Mouse (Mus musculus): ENCODE measurements around the gene Nudt14. TPM values are rescaled to one million over a fixed set of nuclear protein-coding genes. Genes with fewer than 3 reads are reported as not detected.
A peak's percentile ranks its signal among the peaks of the same experiment; 100 is the strongest.

Nudt14 gene
- polyA plus RNA-seq (2016; fragmentation: Nextera tagmentation; extraction: Ambion mirVana) = 51.5 and 65.9 TPM in 2 replicates

DNA sequence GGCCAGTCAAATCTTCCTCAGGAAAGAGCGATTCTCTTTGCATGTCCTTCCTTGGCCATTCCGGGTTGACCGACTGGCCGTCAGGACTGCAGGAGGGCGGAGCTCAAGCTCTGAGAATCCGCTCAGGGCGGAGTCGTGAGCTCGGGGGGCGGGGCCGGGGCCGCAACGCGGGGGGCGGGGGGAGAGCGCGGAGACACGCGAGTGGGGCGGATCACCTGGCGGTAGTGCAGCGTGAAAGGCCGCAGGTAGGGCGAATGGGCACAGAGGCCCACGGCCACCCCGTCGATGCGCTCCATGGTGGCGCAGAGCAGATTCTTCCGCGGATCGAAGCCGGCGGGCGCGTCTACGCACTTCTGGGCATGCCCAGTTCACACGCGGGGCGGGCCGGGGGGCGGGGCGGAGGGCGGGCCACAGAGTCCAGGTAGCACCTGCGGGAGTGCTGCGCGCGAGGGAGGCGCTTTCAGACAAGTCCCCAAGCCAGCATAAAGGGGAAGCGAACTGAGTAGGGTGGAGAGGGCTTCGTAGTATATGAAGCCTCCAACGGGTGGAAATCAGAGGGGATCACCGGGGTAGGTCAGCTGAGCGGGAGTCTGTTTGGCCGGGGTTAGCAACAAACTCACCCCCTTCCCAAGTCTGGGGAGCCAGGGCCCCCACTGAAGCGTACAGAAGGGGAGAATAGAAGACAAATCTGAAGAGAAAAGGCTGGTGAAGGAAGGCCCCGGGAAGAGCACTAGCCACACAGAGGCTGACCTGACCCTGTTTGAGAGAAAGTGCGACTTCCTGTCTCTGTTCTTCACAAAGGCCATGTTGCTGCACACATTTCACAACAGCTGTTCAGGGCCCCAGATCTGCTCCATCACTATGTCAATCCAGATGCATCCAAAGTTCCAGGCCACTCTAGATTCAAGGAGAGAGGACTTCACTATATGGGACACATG is at the start of gene Nudt14:
Gene Nudt14 (minus strand): TSS at position 349 of the 938 bp plus-strand sequence.
- H3K27me3 ChIP-seq = no peaks in the 10 kb centered on the region
- peak within 1 kb of the TSS; percentile 71 for H3K4me3 ChIP-seq
- peak within 1 kb of the TSS; percentile 36; the same call in 1 of the 2 replicates for H3K27ac ChIP-seq
- H3K36me3 ChIP-seq = no peaks in the 10 kb centered on the region
- ATAC-seq (ENCODE audit: low FRiP score) = peak; percentile 75
- peaks cover 44% of the 10 kb centered on the region for H3K4me1 ChIP-seq
- peak within 1 kb of the TSS; percentile 69 for H3K9ac ChIP-seq
- WGBS = 3% methylated on average over 47 of the region's 58 CpGs
- H3K9me3 ChIP-seq (replicated peaks) = no peaks in the 10 kb centered on the region
- peak within 1 kb of the TSS; percentile 56 for H3K4me2 ChIP-seq (replicated peaks)

GRCm38 (mm10) chr12:112991444-112991843 is 49.5 kb upstream of the Nudt14 start:
- Histone ChIP-seq H3K36me3 (peaks cover 43% of the 10 kb centered on the region), H3K4me3 (no peak overlapping the region), H3K9ac (no peak overlapping the region), H3K27ac (no peak overlapping the region), H3K4me1 (no peaks in the 10 kb centered on the region), H3K9me3 (replicated peaks) (no peaks in the 10 kb centered on the region), H3K27me3 (no peaks in the 10 kb centered on the region), H3K4me2 (replicated peaks) (no peak overlapping the region)
- no peak for ATAC-seq (ENCODE audit: low FRiP score)
- WGBS = 88% methylated on average over 2 of the region's 2 CpGs

DNA sequence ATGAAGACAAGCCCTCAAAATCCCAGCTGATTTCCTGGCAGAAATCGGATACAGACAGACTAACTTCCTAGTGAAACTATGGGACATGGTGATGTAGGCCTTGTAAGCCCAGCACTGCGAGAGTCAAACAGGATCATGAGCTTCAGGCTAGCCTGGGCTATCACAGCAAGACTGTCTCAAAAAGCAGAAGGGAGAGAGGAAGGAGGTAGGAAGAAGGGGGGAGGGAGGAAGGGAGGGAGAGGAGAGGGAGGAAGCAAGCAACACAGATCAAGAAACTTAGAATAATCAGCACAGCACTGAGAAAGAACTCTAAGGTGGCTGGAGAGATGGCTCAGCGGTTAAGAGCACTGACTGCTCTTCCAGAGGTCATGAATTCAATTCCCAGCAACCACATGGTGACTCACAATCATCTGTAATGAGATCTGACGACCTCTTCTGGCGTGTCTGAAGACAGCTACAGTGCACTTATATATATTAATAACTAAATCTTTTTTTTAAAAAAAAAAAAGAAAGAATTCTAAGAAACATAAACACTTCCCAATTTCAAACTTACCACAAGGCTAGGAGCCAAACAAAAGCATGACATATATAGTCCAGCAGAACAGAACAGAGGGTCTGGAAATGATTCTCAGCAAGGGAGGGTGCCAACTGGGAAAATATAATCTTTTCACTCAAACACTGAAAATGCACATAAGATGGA is 48.9 kb upstream of the Nudt14 start:
- ATAC-seq (ENCODE audit: low FRiP score) = no peak
- WGBS = 88% methylated on average over 5 of the region's 5 CpGs
- no peak overlapping the region for H3K4me2 ChIP-seq (replicated peaks)
- H3K4me1 ChIP-seq = no peaks in the 10 kb centered on the region
- no peaks in the 10 kb centered on the region for H3K27me3 ChIP-seq
- no peak overlapping the region for H3K27ac ChIP-seq
- no peak overlapping the region for H3K9ac ChIP-seq
- H3K36me3 ChIP-seq = peaks cover 46% of the 10 kb centered on the region
- no peak overlapping the region for H3K4me3 ChIP-seq
- H3K9me3 ChIP-seq (replicated peaks) = no peaks in the 10 kb centered on the region

GRCm38 (mm10) chr12:112987877-112988276 is 46.0 kb upstream of the Nudt14 start:
- no peaks in the 10 kb centered on the region for H3K4me1 ChIP-seq
- no peaks in the 10 kb centered on the region for H3K9me3 ChIP-seq (replicated peaks)
- ATAC-seq (ENCODE audit: low FRiP score) = no peak
- peaks cover 60% of the 10 kb centered on the region for H3K36me3 ChIP-seq
- H3K27ac ChIP-seq = no peak overlapping the region
- H3K4me3 ChIP-seq = no peak overlapping the region
- H3K9ac ChIP-seq = no peak overlapping the region
- WGBS = 76% methylated on average over 6 of the region's 6 CpGs
- no peak overlapping the region for H3K4me2 ChIP-seq (replicated peaks)
- no peaks in the 10 kb centered on the region for H3K27me3 ChIP-seq

GRCm38 (mm10) chr12:112985346-112985745 is 43.4 kb upstream of the Nudt14 start:
- no peak overlapping the region for H3K27ac ChIP-seq
- no peak overlapping the region for H3K4me2 ChIP-seq (replicated peaks)
- ATAC-seq (ENCODE audit: low FRiP score) = no peak
- H3K9me3 ChIP-seq (replicated peaks) = no peaks in the 10 kb centered on the region
- H3K9ac ChIP-seq = no peak overlapping the region
- H3K36me3 ChIP-seq = peaks cover 68% of the 10 kb centered on the region
- 92% methylated on average over 6 of the region's 6 CpGs for WGBS
- H3K4me3 ChIP-seq = no peak overlapping the region
- H3K27me3 ChIP-seq = no peaks in the 10 kb centered on the region
- H3K4me1 ChIP-seq = no peaks in the 10 kb centered on the region

DNA sequence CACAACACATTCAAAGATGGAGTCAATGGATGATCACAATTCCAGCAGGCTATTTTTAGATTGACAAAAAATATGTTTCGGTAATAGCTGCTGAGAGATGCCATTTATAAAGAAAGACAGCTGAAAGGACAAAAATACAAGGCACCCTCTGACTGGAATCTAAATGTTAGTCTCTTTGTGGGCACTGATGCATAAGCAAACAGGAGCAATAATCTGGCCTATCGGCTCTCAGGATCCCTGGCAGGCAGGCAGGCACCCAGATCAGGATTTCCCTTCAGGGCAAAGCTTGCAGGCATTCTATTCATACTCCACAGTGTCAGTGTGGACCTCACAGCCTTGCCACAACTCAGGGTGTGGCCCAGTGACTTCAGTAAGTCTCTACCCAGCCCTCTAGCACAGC is 40.1 kb upstream of the Nudt14 start:
- peaks cover 85% of the 10 kb centered on the region for H3K36me3 ChIP-seq
- WGBS = 76% methylated on average over 2 of the region's 2 CpGs

DNA sequence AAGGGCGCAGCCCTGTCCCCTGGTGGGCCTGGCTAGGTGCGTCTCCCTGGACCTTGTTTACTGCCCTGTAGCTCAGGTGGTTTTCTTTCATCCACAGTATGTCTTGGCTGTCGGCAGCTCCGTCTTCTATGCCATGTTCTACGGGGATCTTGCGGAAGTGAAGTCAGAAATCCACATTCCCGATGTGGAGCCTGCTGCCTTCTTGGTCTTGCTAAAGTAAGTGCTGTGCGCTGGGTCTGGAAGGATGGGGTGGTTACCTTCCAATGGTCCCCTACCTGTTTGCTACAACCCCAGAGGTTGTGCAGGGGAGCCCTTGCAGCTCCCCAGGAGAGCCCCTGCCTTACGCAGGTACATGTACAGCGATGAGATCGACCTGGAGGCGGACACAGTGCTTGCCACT is 35.2 kb upstream of the Nudt14 start:
- Histone ChIP-seq H3K36me3 (peaks cover 70% of the 10 kb centered on the region), H3K9ac (peak overlapping the region; percentile 90)

More for the DNA sequence above, 40.1 kb upstream of the Nudt14 start:
- H3K27me3 ChIP-seq = no peaks in the 10 kb centered on the region
- H3K4me3 ChIP-seq = no peak overlapping the region
- H3K9ac ChIP-seq = no peak overlapping the region
- no peaks in the 10 kb centered on the region for H3K9me3 ChIP-seq (replicated peaks)
- no peak overlapping the region for H3K27ac ChIP-seq
- peaks cover 6% of the 10 kb centered on the region for H3K4me1 ChIP-seq
- ATAC-seq (ENCODE audit: low FRiP score) = no peak
- H3K4me2 ChIP-seq (replicated peaks) = no peak overlapping the region

DNA sequence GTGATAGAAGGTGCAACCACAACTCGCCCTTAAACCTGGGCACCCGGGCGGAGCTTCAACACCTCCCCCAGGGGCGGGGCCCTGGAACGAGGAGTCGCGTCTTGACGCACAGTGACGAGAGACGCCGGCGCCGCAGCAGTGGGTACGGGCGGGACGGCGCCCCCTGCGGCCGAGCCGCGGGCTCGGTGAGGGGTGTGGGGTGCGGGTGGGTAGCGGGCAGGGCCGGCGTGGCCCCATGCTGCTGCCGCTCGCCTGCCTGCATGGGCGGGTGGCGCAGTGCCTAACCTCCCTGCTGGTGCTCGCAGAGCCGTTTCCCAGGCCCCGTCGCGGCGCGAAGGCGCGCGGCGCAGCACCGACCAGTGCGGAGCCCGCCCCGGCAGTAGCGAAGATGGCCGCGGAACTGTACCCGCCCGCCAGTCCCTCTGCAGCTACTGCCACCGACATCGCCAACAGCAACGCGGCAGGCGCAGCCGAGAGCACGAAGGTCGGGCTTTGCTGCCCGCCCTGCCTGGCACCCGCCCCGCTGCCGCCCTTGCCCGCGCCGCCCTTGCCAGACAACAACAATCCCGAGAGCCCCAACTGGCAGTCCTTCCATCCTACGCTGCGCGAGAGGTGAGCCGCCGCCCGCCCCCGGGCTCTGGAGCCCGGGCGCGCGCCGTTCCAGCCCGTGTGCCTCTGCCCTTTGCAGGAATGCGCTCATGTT is 34.6 kb upstream of the Nudt14 start, which contains the start of gene Btbd6:
Gene Btbd6 (plus strand): TSS at position 112 of the 703 bp plus-strand sequence.
- under 1% methylated on average over 79 of the region's 80 CpGs for WGBS
- peak within 1 kb of the TSS; percentile 94 for H3K27ac ChIP-seq
- ATAC-seq (ENCODE audit: low FRiP score) = peak; percentile 95
- H3K36me3 ChIP-seq = peaks cover 70% of the 10 kb centered on the region
- H3K4me1 ChIP-seq = peaks cover 15% of the 10 kb centered on the region
- H3K9me3 ChIP-seq (replicated peaks) = no peaks in the 10 kb centered on the region
- peak within 1 kb of the TSS; percentile 70 for H3K4me3 ChIP-seq
- H3K27me3 ChIP-seq = no peaks in the 10 kb centered on the region
- H3K4me2 ChIP-seq (replicated peaks) = peak within 1 kb of the TSS; percentile 85
- H3K9ac ChIP-seq = peak within 1 kb of the TSS; percentile 90

More for the DNA sequence above, 35.2 kb upstream of the Nudt14 start:
- H3K4me2 ChIP-seq (replicated peaks) = peak overlapping the region; percentile 85
- H3K4me1 ChIP-seq = peaks cover 15% of the 10 kb centered on the region
- no peaks in the 10 kb centered on the region for H3K27me3 ChIP-seq
- no peaks in the 10 kb centered on the region for H3K9me3 ChIP-seq (replicated peaks)
- ATAC-seq (ENCODE audit: low FRiP score) = no peak; the same call in 1 of the 2 replicates
- 41% methylated on average over 12 of the region's 12 CpGs for WGBS
- peak overlapping the region; percentile 94 for H3K27ac ChIP-seq
- peak overlapping the region; percentile 70 for H3K4me3 ChIP-seq

DNA sequence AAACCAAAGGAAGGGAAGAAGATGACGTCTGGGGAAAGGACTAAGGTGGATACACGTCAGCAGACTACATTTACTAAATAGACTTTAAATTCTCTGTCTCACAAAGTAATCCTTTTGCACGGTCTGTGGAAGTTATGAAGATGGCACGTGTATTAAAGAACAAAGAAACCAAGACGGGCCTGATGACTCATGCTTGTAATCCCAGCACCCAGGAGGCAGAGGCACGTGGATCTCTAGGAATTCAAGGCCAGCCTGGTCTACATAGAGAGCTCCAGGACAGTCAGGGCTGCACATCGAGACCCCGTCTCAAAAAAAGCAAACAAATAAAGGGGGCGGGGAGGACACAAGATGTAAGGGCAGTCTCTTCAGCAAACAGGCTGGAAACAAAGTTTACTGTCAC is 32.8 kb upstream of the Nudt14 start:
- H3K27me3 ChIP-seq = no peaks in the 10 kb centered on the region
- H3K27ac ChIP-seq = no peak overlapping the region
- no peak overlapping the region for H3K4me3 ChIP-seq
- no peak for ATAC-seq (ENCODE audit: low FRiP score)
- WGBS = 90% methylated on average over 9 of the region's 9 CpGs
- H3K9me3 ChIP-seq (replicated peaks) = no peaks in the 10 kb centered on the region
- H3K4me2 ChIP-seq (replicated peaks) = no peak overlapping the region
- H3K4me1 ChIP-seq = peaks cover 15% of the 10 kb centered on the region
- peaks cover 68% of the 10 kb centered on the region for H3K36me3 ChIP-seq
- no peak overlapping the region for H3K9ac ChIP-seq

DNA sequence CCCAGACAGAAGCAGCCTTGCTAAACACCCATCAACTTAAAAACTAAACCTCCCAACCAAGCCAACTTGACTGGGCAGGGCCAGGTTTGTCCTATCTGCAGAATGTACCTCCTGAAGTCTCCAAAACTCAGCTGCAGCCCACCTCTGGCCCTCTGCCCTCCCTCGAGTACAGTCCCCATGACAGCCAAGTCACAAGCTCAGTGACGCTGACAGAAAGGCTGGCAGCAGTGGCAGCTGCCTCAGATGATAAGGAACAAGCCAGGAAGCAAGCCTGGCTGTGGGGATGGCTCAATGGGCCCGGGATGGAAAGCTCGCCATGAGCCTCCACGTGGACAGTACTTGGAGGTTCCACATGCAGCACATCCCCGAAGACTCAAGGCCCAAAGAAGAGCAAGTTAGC is 27.7 kb upstream of the Nudt14 start:
- H3K4me2 ChIP-seq (replicated peaks) = no peak overlapping the region
- no peaks in the 10 kb centered on the region for H3K9me3 ChIP-seq (replicated peaks)
- 96% methylated on average over 6 of the region's 6 CpGs for WGBS
- no peak overlapping the region for H3K27ac ChIP-seq
- no peak overlapping the region for H3K9ac ChIP-seq
- H3K36me3 ChIP-seq = peaks cover 94% of the 10 kb centered on the region
- H3K4me3 ChIP-seq = no peak overlapping the region
- ATAC-seq (ENCODE audit: low FRiP score) = no peak
- no peaks in the 10 kb centered on the region for H3K4me1 ChIP-seq
- no peaks in the 10 kb centered on the region for H3K27me3 ChIP-seq

DNA sequence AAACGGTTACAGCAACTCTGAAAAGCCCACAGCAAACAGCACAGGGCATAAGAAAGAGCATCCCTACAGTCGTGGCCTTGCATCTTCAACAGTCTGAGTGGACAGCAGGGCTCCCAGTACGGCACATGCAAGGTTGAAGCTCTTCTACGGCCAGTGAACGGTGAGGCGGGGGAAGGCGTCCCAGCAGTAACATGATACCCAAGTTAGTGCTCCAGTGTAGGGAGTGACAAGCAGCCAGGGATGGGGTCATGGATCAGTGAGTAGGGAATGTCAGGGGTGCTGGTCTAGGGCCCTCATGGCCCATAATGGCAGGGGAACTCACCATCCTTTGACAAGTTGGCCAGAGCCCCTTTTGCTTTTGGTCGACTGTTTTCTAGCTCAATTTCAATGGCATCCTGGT is 27.0 kb upstream of the Nudt14 start:
- Histone ChIP-seq H3K9me3 (replicated peaks) (no peaks in the 10 kb centered on the region), H3K4me2 (replicated peaks) (no peak overlapping the region), H3K27ac (no peak overlapping the region), H3K36me3 (peaks cover 95% of the 10 kb centered on the region), H3K4me3 (no peak overlapping the region), H3K9ac (no peak overlapping the region), H3K4me1 (no peaks in the 10 kb centered on the region), H3K27me3 (no peaks in the 10 kb centered on the region)
- no peak for ATAC-seq (ENCODE audit: low FRiP score)
- 69% methylated on average over 8 of the region's 8 CpGs for WGBS

- no peak overlapping the region for H3K4me2 ChIP-seq (replicated peaks)
- H3K27me3 ChIP-seq = no peaks in the 10 kb centered on the region
- peaks cover 96% of the 10 kb centered on the region for H3K36me3 ChIP-seq
- H3K4me3 ChIP-seq = no peak overlapping the region
- H3K9me3 ChIP-seq (replicated peaks) = no peaks in the 10 kb centered on the region
- no peak for ATAC-seq (ENCODE audit: low FRiP score)
- H3K4me1 ChIP-seq = no peaks in the 10 kb centered on the region
- no peak overlapping the region for H3K9ac ChIP-seq
- WGBS = 95% methylated on average over 13 of the region's 13 CpGs
- H3K27ac ChIP-seq = no peak overlapping the region; the same call in 1 of the 2 replicates
Measured at GRCm38 (mm10) chr12:112965783-112966182, 23.9 kb upstream of the Nudt14 start.
